Mouse (Mus musculus): ENCODE data around the gene Ift172. TPM values are rescaled to one million over a fixed set of nuclear protein-coding genes. Genes with fewer than 3 reads are reported as not detected.

Ift172 gene
- 22.3 and 22.7 TPM in 2 replicates for polyA plus RNA-seq (2015; fragmentation: Nextera tagmentation; extraction: Ambion mirVana)

DNA sequence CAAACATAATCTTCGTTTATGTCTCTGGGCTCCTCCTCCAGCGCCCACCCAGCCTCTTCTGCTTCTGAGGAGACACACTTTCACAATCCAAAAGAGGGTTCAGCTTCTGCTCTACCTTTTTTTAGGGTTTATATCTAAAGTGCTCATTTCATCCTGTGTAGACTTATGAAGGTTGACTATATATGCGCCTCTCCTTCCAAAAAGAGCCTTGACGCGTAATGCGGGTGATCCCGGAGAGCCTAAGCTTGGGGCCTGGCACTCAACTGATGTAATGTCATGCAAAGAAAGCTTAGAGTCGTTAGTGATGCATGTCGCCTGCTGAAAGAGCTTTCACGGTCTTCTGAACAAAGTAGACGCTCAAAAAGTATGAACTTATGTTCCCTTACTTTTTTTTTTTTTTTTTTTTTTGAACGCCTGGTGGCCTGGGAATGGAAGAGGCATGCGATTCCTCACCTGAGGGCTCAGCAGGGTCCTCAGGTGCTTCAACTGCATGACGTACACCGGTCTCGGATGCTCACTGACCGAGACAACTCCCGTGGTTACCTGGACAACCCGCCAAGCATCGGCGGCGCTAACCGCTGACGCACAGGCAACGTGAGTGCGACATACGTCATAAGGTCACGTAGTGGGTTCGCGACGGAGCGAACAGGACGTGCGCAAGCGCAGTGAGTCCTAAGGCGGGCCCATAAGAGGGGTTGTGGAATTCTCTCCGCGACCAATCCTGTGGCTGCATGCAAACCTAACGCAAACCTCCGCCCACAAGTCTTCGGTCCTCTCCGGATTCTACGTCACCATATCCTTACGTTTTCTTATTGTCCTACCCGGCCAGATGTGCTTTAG is at the start of gene Ift172:
Gene Ift172 (minus strand): TSS at position 596 of the 840 bp plus-strand sequence.
- whole genome bisulfite sequencing = 3% methylated on average over 45 of the region's 45 CpGs
- peak within 1 kb of the TSS; percentile 57 for H3K9ac ChIP-seq
- H3K4me1 ChIP-seq (replicated peaks) = peaks cover 24% of the 10 kb centered on the region
- no peaks in the 10 kb centered on the region for H3K27me3 ChIP-seq
- H3K4me2 ChIP-seq = peak within 1 kb of the TSS; percentile 74
- peak within 1 kb of the TSS; percentile 63 for H3K4me3 ChIP-seq
- H3K9me3 ChIP-seq (replicated peaks) = no peaks in the 10 kb centered on the region
- H3K27ac ChIP-seq = peak within 1 kb of the TSS; percentile 85
- peaks cover 14% of the 10 kb centered on the region; the same call in 1 of the 2 replicates for H3K36me3 ChIP-seq
- peak; percentile 95 for ATAC-seq (replicated peaks; ENCODE audit: insufficient number of reproducible peaks, insufficient read depth, low FRiP score, low read depth)

DNA sequence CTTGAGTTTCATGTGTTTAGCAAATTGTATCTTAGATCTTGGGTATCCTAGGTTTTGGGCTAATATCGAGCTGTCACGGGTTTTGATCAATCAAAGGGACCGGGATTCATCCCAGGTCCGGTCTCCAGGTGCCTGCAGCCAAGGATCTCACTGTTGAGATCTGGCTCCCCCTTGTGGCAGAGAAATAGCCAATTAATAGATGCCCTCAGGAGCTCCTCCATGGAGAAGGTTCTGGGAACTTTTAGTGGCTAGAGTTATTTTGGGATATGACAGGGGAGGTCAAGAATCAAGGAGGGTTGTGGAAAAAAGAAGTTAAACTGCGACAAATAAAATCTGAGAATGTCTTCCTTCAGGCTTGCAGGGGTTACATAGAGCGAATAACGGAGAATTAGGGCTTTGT is 37.3 kb upstream of the Ift172 start:
- Histone ChIP-seq H3K9me3 (replicated peaks) (no peaks in the 10 kb centered on the region), H3K27me3 (no peaks in the 10 kb centered on the region), H3K36me3 (no peaks in the 10 kb centered on the region), H3K9ac (no peak overlapping the region), H3K4me3 (no peak overlapping the region), H3K27ac (no peak overlapping the region), H3K4me2 (no peak overlapping the region), H3K4me1 (replicated peaks) (no peaks in the 10 kb centered on the region)
- peak; percentile 55; the same call in 1 of the 2 replicates for ATAC-seq (replicated peaks; ENCODE audit: insufficient number of reproducible peaks, insufficient read depth, low FRiP score, low read depth)
- 29% methylated on average over 7 of the region's 7 CpGs for WGBS

DNA sequence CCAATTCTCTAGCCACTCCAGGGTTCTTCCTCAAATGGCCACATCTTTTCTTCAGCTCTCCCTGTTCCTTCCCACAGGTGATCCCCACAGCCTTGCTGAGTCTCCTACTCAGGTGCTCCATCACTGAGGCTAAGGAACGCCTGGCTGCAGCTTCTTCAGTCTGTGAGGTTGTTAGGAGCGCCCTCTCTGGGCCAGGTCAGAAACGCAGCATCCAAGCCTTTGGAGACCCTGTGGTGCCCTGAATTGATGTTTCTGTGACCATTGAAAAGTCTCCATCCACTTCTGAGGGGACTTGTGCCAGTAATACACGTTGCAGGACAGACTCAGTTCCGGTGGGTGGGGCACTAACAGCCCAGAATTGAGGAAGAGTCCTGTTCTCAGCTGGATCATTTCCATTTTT is 35.9 kb upstream of the Ift172 start:
- WGBS = 12% methylated on average over 5 of the region's 5 CpGs
- Histone ChIP-seq H3K36me3 (no peaks in the 10 kb centered on the region), H3K4me2 (no peak overlapping the region), H3K27ac (no peak overlapping the region), H3K4me1 (replicated peaks) (no peaks in the 10 kb centered on the region), H3K9me3 (replicated peaks) (no peaks in the 10 kb centered on the region), H3K9ac (no peak overlapping the region), H3K4me3 (no peak overlapping the region), H3K27me3 (no peaks in the 10 kb centered on the region)
- no peak for ATAC-seq (replicated peaks; ENCODE audit: insufficient number of reproducible peaks, insufficient read depth, low FRiP score, low read depth)

DNA sequence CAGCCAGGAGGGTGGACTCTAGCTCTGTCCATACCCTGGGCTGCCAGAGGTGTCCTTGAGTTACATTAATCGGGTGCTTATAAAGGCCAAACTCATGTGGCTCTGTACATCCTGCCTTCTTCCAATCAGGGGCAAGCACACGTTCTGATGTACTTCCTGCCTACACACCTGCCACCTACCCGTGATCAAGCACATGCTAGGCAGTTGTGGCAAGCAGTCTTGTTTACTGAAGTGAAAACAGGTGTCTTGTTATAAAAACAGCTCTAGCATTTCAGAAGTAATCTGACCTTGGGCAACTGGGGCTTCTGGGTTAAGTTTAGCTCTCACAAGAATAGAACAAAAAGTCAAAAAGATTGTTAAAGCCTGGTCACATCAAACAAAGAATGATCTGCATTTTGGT is 33.2 kb upstream of the Ift172 start:
- no peak overlapping the region for H3K27ac ChIP-seq
- 51% methylated on average over 3 of the region's 3 CpGs for WGBS
- ATAC-seq (replicated peaks; ENCODE audit: insufficient number of reproducible peaks, insufficient read depth, low FRiP score, low read depth) = no peak
- H3K4me3 ChIP-seq = no peak overlapping the region
- no peaks in the 10 kb centered on the region for H3K27me3 ChIP-seq
- H3K9me3 ChIP-seq (replicated peaks) = no peaks in the 10 kb centered on the region
- no peaks in the 10 kb centered on the region for H3K4me1 ChIP-seq (replicated peaks)
- no peak overlapping the region for H3K4me2 ChIP-seq
- no peak overlapping the region for H3K9ac ChIP-seq
- no peaks in the 10 kb centered on the region for H3K36me3 ChIP-seq

DNA sequence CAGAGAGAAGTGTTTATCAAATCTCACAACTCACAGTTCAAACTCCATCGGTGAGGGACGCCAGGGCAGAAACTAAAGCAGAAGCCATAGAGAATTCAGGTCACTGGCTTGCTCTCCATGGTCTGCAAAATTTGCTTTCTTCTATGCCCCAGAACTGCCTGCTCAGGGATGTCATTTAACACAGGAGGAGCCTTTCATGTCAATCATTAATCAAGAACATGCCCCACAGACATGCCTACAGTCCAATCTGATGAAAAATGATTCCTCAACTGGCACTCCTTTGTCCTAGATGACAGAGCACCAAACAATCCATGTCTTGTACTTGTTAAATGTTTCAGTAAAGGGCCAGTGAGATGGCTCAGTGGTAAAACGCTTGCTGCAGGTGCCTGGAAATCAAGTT is 31.9 kb upstream of the Ift172 start:
- no peak overlapping the region for H3K9ac ChIP-seq
- H3K4me1 ChIP-seq (replicated peaks) = no peaks in the 10 kb centered on the region
- no peaks in the 10 kb centered on the region for H3K27me3 ChIP-seq
- H3K4me3 ChIP-seq = no peak overlapping the region
- no peak for ATAC-seq (replicated peaks; ENCODE audit: insufficient number of reproducible peaks, insufficient read depth, low FRiP score, low read depth)
- no peak overlapping the region for H3K27ac ChIP-seq
- WGBS = 82% methylated on average over 3 of the region's 3 CpGs
- no peaks in the 10 kb centered on the region for H3K9me3 ChIP-seq (replicated peaks)
- no peak overlapping the region for H3K4me2 ChIP-seq
- H3K36me3 ChIP-seq = no peaks in the 10 kb centered on the region

DNA sequence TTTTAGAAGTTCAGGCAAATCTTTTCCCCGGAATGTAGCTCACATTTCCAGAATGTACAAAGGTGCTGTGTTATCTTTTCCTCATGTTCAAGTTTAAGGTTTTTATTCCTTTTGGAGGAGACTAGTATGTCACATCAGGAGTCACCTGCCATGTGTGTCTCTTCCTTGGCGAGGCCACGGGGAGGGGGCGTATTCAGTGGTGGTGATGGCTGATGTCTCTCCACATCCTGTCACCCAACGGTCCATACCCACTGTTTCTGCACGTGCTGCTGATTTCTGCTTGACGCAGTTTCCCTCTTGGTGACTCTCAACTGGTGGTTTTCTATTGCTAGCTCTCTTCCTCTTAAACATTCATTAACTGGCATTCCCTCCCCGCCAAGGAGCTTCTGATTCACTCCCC is 21.9 kb upstream of the Ift172 start:
- Histone ChIP-seq H3K4me3 (no peak overlapping the region), H3K27me3 (peaks cover 3% of the 10 kb centered on the region; the same call in 1 of the 2 replicates), H3K9me3 (replicated peaks) (no peaks in the 10 kb centered on the region), H3K36me3 (no peaks in the 10 kb centered on the region), H3K9ac (no peak overlapping the region), H3K4me2 (no peak overlapping the region), H3K4me1 (replicated peaks) (no peaks in the 10 kb centered on the region), H3K27ac (no peak overlapping the region)
- ATAC-seq (replicated peaks; ENCODE audit: insufficient number of reproducible peaks, insufficient read depth, low FRiP score, low read depth) = no peak
- 83% methylated on average over 8 of the region's 8 CpGs for WGBS

DNA sequence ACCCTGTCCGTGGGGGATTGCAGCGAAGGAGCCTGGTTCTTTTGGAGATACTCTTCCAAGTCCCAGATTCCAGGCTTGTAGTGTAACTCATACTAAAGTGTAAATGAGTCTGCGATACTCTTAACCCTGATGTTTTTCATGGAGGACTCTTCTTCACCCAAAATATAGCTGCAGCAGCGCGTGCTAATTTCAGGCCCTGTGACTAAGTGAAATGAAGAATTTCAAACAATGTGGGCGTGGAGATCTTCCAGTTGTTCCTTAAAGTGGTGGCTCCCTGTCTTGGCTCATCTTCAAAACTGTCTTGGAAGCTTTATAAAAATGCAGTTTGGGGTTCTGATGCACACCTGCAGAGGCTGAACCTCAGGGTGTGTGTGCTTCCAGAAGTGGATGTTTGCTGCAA is 12.2 kb upstream of the Ift172 start:
- no peaks in the 10 kb centered on the region for H3K36me3 ChIP-seq
- H3K9me3 ChIP-seq (replicated peaks) = no peaks in the 10 kb centered on the region
- no peak for ATAC-seq (replicated peaks; ENCODE audit: insufficient number of reproducible peaks, insufficient read depth, low FRiP score, low read depth)
- WGBS = 79% methylated on average over 6 of the region's 6 CpGs
- no peaks in the 10 kb centered on the region for H3K4me1 ChIP-seq (replicated peaks)
- no peak overlapping the region for H3K27ac ChIP-seq
- no peaks in the 10 kb centered on the region for H3K27me3 ChIP-seq
- H3K9ac ChIP-seq = no peak overlapping the region
- H3K4me3 ChIP-seq = no peak overlapping the region
- no peak overlapping the region for H3K4me2 ChIP-seq

DNA sequence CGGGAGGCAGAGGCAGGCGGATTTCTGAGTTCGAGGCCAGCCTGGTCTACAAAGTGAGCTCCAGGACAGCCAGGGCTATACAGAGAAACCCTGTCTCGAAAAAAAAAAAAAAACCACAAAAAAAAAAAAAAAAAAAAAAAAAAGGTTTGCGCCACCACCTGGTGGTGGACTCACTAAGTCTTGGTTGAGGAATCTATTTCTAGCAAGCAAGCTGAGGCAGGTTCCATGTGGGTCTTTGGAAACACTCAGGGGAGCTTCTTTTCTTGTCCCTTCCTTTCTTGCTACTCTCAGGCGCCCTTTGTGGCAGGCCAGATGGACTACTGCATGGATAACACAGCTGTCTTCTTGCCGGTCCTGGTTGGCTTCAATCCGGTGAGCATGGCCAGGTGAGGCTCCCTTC is 10.9 kb upstream of the Ift172 start:
- H3K4me1 ChIP-seq (replicated peaks) = peaks cover 7% of the 10 kb centered on the region
- H3K4me3 ChIP-seq = no peak overlapping the region
- no peaks in the 10 kb centered on the region for H3K9me3 ChIP-seq (replicated peaks)
- 53% methylated on average over 8 of the region's 8 CpGs for WGBS
- no peak overlapping the region for H3K9ac ChIP-seq
- no peaks in the 10 kb centered on the region for H3K27me3 ChIP-seq
- H3K36me3 ChIP-seq = no peaks in the 10 kb centered on the region
- no peak for ATAC-seq (replicated peaks; ENCODE audit: insufficient number of reproducible peaks, insufficient read depth, low FRiP score, low read depth)
- H3K4me2 ChIP-seq = no peak overlapping the region
- H3K27ac ChIP-seq = no peak overlapping the region

DNA sequence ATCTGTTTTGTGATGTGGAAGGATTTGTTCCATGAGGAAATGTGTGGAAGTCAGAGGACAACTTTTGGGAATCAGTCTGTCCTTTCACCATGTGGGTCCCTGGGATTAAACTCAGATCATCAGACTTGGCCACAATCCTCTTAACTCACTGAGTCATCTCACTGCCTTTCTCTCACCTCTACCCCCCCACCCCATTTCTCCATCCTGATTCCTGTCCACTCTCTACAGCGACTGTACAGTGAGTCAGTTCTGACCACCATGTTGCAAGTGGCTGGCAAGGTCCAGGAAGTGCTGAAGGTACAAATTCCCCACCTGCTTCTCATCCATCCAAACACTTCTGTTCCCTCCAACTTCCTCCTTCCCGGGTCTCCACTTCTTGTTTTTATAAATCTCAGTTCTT is 7.6 kb upstream of the Ift172 start:
- WGBS = 47% methylated on average over 2 of the region's 2 CpGs
- Histone ChIP-seq H3K36me3 (no peaks in the 10 kb centered on the region), H3K4me3 (no peak overlapping the region), H3K9ac (no peak overlapping the region), H3K27me3 (no peaks in the 10 kb centered on the region), H3K4me2 (no peak overlapping the region), H3K4me1 (replicated peaks) (peaks cover 21% of the 10 kb centered on the region), H3K27ac (no peak overlapping the region), H3K9me3 (replicated peaks) (no peaks in the 10 kb centered on the region)
- ATAC-seq (replicated peaks; ENCODE audit: insufficient number of reproducible peaks, insufficient read depth, low FRiP score, low read depth) = no peak

DNA sequence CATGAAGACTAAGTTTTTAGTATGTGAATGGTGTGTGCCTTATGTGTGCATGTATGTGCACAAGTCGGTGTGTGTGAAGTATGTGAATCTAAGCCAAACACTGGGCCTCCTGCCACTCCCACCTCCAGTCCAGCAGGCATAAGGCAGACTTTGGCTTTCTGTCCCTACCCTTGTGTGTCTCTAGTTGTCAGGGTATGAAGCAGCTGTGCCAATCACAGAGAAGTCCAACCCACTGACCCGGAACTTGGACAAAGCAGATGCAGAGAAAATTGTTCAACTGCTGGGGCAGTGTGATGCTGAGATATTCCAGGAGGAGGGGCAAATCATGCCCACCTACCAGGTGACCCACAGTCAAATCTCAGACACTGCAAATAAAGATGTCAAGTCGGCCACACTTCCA is 7.1 kb upstream of the Ift172 start:
- Histone ChIP-seq H3K9me3 (replicated peaks) (no peaks in the 10 kb centered on the region), H3K4me2 (no peak overlapping the region), H3K36me3 (no peaks in the 10 kb centered on the region), H3K4me3 (no peak overlapping the region), H3K9ac (no peak overlapping the region), H3K27ac (no peak overlapping the region), H3K27me3 (no peaks in the 10 kb centered on the region), H3K4me1 (replicated peaks) (peaks cover 21% of the 10 kb centered on the region)
- WGBS = 84% methylated on average over 3 of the region's 3 CpGs
- no peak for ATAC-seq (replicated peaks; ENCODE audit: insufficient number of reproducible peaks, insufficient read depth, low FRiP score, low read depth)

DNA sequence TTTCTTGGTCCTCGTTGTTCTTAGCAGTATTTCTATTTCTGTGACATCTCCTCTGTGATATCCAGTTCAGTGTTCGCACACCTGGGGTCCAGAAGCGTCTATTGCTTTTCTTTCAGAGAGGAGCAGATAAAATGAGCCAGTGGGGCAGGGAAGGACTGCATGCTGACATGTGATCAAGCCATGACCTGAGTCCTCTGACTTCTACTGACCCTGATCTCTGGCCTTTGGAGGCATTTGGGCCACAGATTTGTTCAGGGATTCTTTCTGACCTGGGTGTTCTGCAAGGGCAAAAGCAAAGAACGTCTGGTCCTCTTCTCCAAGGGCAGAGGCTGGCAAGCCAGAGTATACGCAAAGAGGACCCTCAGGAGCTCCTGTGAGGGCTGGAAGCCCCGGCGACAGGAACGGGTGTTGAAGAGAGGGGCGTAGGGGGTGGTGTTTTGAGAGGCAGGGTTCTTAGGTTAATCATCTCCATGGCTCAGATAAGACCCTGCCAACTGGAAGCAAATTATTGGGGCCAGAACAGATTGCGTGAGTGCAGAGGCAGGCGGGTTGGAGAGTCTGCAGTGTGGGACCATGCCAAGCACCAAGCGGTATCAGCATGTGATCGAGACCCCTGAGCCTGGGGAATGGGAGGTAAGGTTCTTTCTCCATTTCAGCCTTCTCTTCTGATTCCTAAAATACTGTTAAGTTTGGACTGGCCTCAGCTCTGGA is 6.3 kb upstream of the Ift172 start, which contains the start of gene Gckr:
Gene Gckr (plus strand): TSS at position 397 of the 711 bp plus-strand sequence.
- Histone ChIP-seq H3K4me3 (no peak within 1 kb of the TSS), H3K4me1 (replicated peaks) (peaks cover 21% of the 10 kb centered on the region), H3K4me2 (peak within 1 kb of the TSS; percentile 97; the same call in 1 of the 2 replicates), H3K9ac (no peak within 1 kb of the TSS), H3K9me3 (replicated peaks) (no peaks in the 10 kb centered on the region), H3K36me3 (no peaks in the 10 kb centered on the region), H3K27me3 (no peaks in the 10 kb centered on the region), H3K27ac (no peak within 1 kb of the TSS)
- WGBS = 44% methylated on average over 13 of the region's 13 CpGs
- ATAC-seq (replicated peaks; ENCODE audit: insufficient number of reproducible peaks, insufficient read depth, low FRiP score, low read depth) = no peak
